Mouse (Mus musculus): Measurements from ENCODE around the gene Kcnk4.

- no peak for TF ChIP-seq POLR2A (IDR thresholded peaks at IDR 0.05; ENCODE audit: low read depth, low read length)
- no peak for TF ChIP-seq CTCF (IDR thresholded peaks at IDR 0.05; ENCODE audit: borderline replicate concordance, insufficient read depth, low read length)
These were observed 19.8 kb downstream of the Kcnk4 start for GRCm38 (mm10) chr19:6914540-6914939.

Data from embryonic fibroblast, embryonic 13.5 days (primary cell).